Mouse (Mus musculus) midbrain, embryonic 13.5 days (tissue): ENCODE measurements around the gene Cep44. TPM values are rescaled to one million over a fixed set of nuclear protein-coding genes. Genes with fewer than 3 reads are reported as not detected.
A peak's percentile ranks its signal among the peaks of the same experiment; 100 is the strongest.

Experiments
- ATAC-seq: fragments of 200-750 bp; cut with Nextera tagmentation; 2 replicates; pipeline ENCODE4 v1.8.0; 2017; ENCODE audit warnings: mild to moderate bottlenecking, moderate TSS enrichment, moderate library complexity
- H3K27ac ChIP-seq: fragments of 300-500 bp; sonication (generic); 2 replicates; pipeline ENCODE4 v1.5.1; 2015; ENCODE audit warnings: inconsistent platforms, mild to moderate bottlenecking, moderate library complexity
- H3K27me3 ChIP-seq: fragments of 300-500 bp; sonication (generic); 2 replicates; pipeline ENCODE4 v1.6.1; 2015; ENCODE audit warnings: mild to moderate bottlenecking, inconsistent platforms
- H3K36me3 ChIP-seq: fragments of 300-500 bp; sonication (generic); 2 replicates; pipeline ENCODE4 v1.6.1; 2015; ENCODE audit warnings: mild to moderate bottlenecking, inconsistent platforms
- H3K4me1 ChIP-seq: fragments of 300-500 bp; sonication (generic); replicated peaks from 2 replicates; pipeline ENCODE4 v1.6.1; 2015; ENCODE audit warnings: inconsistent platforms
- H3K4me2 ChIP-seq: fragments of 300-500 bp; sonication (generic); replicated peaks from 2 replicates; pipeline ENCODE4 v1.6.1; 2015; ENCODE audit warnings: moderate library complexity, mild to moderate bottlenecking, inconsistent platforms
- H3K4me3 ChIP-seq: fragments of 300-500 bp; sonication (generic); replicated peaks from 2 replicates; pipeline ENCODE4 v1.5.1; 2015; ENCODE audit warnings: mild to moderate bottlenecking, inconsistent platforms
- H3K9ac ChIP-seq: fragments of 300-500 bp; sonication (generic); replicated peaks from 2 replicates; pipeline ENCODE4 v1.6.1; 2015; ENCODE audit warnings: mild to moderate bottlenecking, inconsistent platforms
- H3K9me3 ChIP-seq: fragments of 300-500 bp; sonication (generic); 2 replicates; pipeline ENCODE4 v1.6.1; 2016; ENCODE audit warnings: mild to moderate bottlenecking, inconsistent platforms
- WGBS: fragments of 180-500 bp; shearing (Covaris S2); methylation state at CpG from one replicate; pipeline ENCODE4 v1.1.7; 2015; 5-methylcytosine and 5-hydroxymethylcytosine counted together
- polyA plus RNA-seq: library from polyadenylated mRNA; unstranded; fragments of >200 nt; fragmentation: Nextera tagmentation; extraction: Ambion mirVana; gene quantifications from 2 replicates; pipeline ENCODE4 v1.2.1, GENCODE M21; 2015

The Cep44 gene
- 31.1 and 34.2 TPM in 2 replicates for polyA plus RNA-seq

GRCm38 (mm10) chr8:56550558-56551360, at the start of gene Cep44, which contains the start of gene Fbxo8:
Gene Cep44 (minus strand): TSS chr8:56551047.
Gene Fbxo8 (plus strand): TSS chr8:56551090.
- no peaks in the 10 kb centered on the region for H3K9me3 ChIP-seq
- peaks cover 6% of the 10 kb centered on the region; the same call in 1 of the 2 replicates for H3K36me3 ChIP-seq
- H3K4me1 ChIP-seq = peaks cover 18% of the 10 kb centered on the region
- H3K4me2 ChIP-seq = peak within 1 kb of the TSS; percentile 75
- H3K4me3 ChIP-seq = peak within 1 kb of the TSS; percentile 84
- WGBS = under 1% methylated on average over 53 of the region's 53 CpGs
- peak; percentile 95 for ATAC-seq
- peak within 1 kb of the TSS; percentile 83 for H3K9ac ChIP-seq
- peak within 1 kb of the TSS; percentile 87 for H3K27ac ChIP-seq
- no peaks in the 10 kb centered on the region for H3K27me3 ChIP-seq

GRCm38 (mm10) chr8:56591502-56591901, 40.7 kb upstream of the Cep44 start:
- H3K4me2 ChIP-seq = no peak overlapping the region
- WGBS = 99% methylated on average over 5 of the region's 5 CpGs
- H3K36me3 ChIP-seq = peaks cover 12% of the 10 kb centered on the region
- no peaks in the 10 kb centered on the region for H3K9me3 ChIP-seq
- H3K4me3 ChIP-seq = no peak overlapping the region
- no peaks in the 10 kb centered on the region for H3K27me3 ChIP-seq
- no peak overlapping the region for H3K27ac ChIP-seq
- no peak overlapping the region for H3K9ac ChIP-seq
- no peak for ATAC-seq
- H3K4me1 ChIP-seq = no peaks in the 10 kb centered on the region

GRCm38 (mm10) chr8:56591084-56591483, 40.2 kb upstream of the Cep44 start:
- Histone ChIP-seq H3K4me1 (no peaks in the 10 kb centered on the region), H3K27ac (no peak overlapping the region), H3K9ac (no peak overlapping the region), H3K4me3 (no peak overlapping the region), H3K4me2 (no peak overlapping the region), H3K27me3 (no peaks in the 10 kb centered on the region), H3K9me3 (no peaks in the 10 kb centered on the region), H3K36me3 (peaks cover 12% of the 10 kb centered on the region)
- 92% methylated on average over 1 of the region's 1 CpGs for WGBS
- ATAC-seq = no peak

- Histone ChIP-seq H3K27ac (no peak overlapping the region), H3K9me3 (no peaks in the 10 kb centered on the region), H3K27me3 (no peaks in the 10 kb centered on the region), H3K9ac (no peak overlapping the region), H3K4me2 (no peak overlapping the region), H3K36me3 (peaks cover 12% of the 10 kb centered on the region), H3K4me1 (no peaks in the 10 kb centered on the region), H3K4me3 (no peak overlapping the region)
- ATAC-seq = no peak
- WGBS = 92% methylated on average over 2 of the region's 2 CpGs
Measured at GRCm38 (mm10) chr8:56589004-56589403, 38.2 kb upstream of the Cep44 start.

GRCm38 (mm10) chr8:56582841-56583240, 32.0 kb upstream of the Cep44 start:
- Histone ChIP-seq H3K9me3 (no peaks in the 10 kb centered on the region), H3K9ac (no peak overlapping the region), H3K27ac (no peak overlapping the region), H3K4me2 (no peak overlapping the region), H3K4me1 (no peaks in the 10 kb centered on the region), H3K27me3 (no peaks in the 10 kb centered on the region), H3K4me3 (no peak overlapping the region), H3K36me3 (no peaks in the 10 kb centered on the region)
- ATAC-seq = no peak

GRCm38 (mm10) chr8:56580918-56581317, 30.1 kb upstream of the Cep44 start:
- Histone ChIP-seq H3K9ac (no peak overlapping the region), H3K27ac (no peak overlapping the region), H3K4me3 (no peak overlapping the region), H3K4me1 (no peaks in the 10 kb centered on the region), H3K9me3 (no peaks in the 10 kb centered on the region), H3K36me3 (no peaks in the 10 kb centered on the region), H3K4me2 (no peak overlapping the region), H3K27me3 (no peaks in the 10 kb centered on the region)
- ATAC-seq = no peak
- 93% methylated on average over 4 of the region's 4 CpGs for WGBS

- WGBS = 93% methylated on average over 9 of the region's 9 CpGs
- no peak overlapping the region for H3K27ac ChIP-seq
- no peaks in the 10 kb centered on the region for H3K4me1 ChIP-seq
- peaks cover 10% of the 10 kb centered on the region for H3K36me3 ChIP-seq
- no peak overlapping the region for H3K9ac ChIP-seq
- H3K4me2 ChIP-seq = no peak overlapping the region
- H3K4me3 ChIP-seq = no peak overlapping the region
- H3K9me3 ChIP-seq = no peaks in the 10 kb centered on the region
- H3K27me3 ChIP-seq = no peaks in the 10 kb centered on the region
- no peak for ATAC-seq
Measured at GRCm38 (mm10) chr8:56566856-56567255, 16.0 kb upstream of the Cep44 start.

GRCm38 (mm10) chr8:56564399-56565047, 13.7 kb upstream of the Cep44 start:
- H3K36me3 ChIP-seq = peaks cover 10% of the 10 kb centered on the region
- H3K27me3 ChIP-seq = no peaks in the 10 kb centered on the region
- H3K9me3 ChIP-seq = no peaks in the 10 kb centered on the region
- no peak overlapping the region for H3K4me3 ChIP-seq
- ATAC-seq = no peak
- no peak overlapping the region for H3K27ac ChIP-seq
- 92% methylated on average over 4 of the region's 4 CpGs for WGBS
- H3K4me2 ChIP-seq = no peak overlapping the region
- H3K4me1 ChIP-seq = no peaks in the 10 kb centered on the region
- H3K9ac ChIP-seq = no peak overlapping the region

- Histone ChIP-seq H3K4me3 (no peak overlapping the region), H3K36me3 (no peaks in the 10 kb centered on the region), H3K4me2 (0 out of 2 replicates have a peak overlapping the region, but pooled peaks have one; percentile 5), H3K27ac (no peak overlapping the region), H3K9ac (no peak overlapping the region), H3K27me3 (no peaks in the 10 kb centered on the region), H3K4me1 (peaks cover 18% of the 10 kb centered on the region), H3K9me3 (no peaks in the 10 kb centered on the region)
- WGBS = 76% methylated on average over 5 of the region's 5 CpGs
- no peak for ATAC-seq
Measured at GRCm38 (mm10) chr8:56552551-56553103, 1.8 kb upstream of the Cep44 start.

GRCm38 (mm10) chr8:56552045-56552444, 1.2 kb upstream of the Cep44 start:
- ATAC-seq = no peak

GRCm38 (mm10) chr8:56551361-56551852, 560 bp upstream of the Cep44 start:
- Histone ChIP-seq H3K27me3 (no peaks in the 10 kb centered on the region), H3K36me3 (no peaks in the 10 kb centered on the region), H3K9ac (peak overlapping the region; percentile 83), H3K4me1 (peaks cover 18% of the 10 kb centered on the region), H3K27ac (peak overlapping the region; percentile 87), H3K4me2 (peak overlapping the region; percentile 63), H3K9me3 (no peaks in the 10 kb centered on the region), H3K4me3 (peak overlapping the region; percentile 84)
- WGBS = under 1% methylated on average over 28 of the region's 28 CpGs
- peak; percentile 99 for ATAC-seq

More at GRCm38 (mm10) chr8:56552045-56552444, 1.2 kb upstream of the Cep44 start:
- H3K27me3 ChIP-seq = no peaks in the 10 kb centered on the region
- no peaks in the 10 kb centered on the region for H3K36me3 ChIP-seq
- WGBS = 31% methylated on average over 10 of the region's 10 CpGs
- H3K27ac ChIP-seq = no peak overlapping the region
- no peaks in the 10 kb centered on the region for H3K9me3 ChIP-seq
- peaks cover 18% of the 10 kb centered on the region for H3K4me1 ChIP-seq
- H3K4me3 ChIP-seq = peak overlapping the region; percentile 84
- H3K4me2 ChIP-seq = peak overlapping the region; percentile 63
- H3K9ac ChIP-seq = peak overlapping the region; percentile 83

- no peak for ATAC-seq
- Histone ChIP-seq H3K9ac (no peak overlapping the region), H3K4me3 (no peak overlapping the region), H3K27ac (no peak overlapping the region), H3K27me3 (no peaks in the 10 kb centered on the region), H3K9me3 (no peaks in the 10 kb centered on the region), H3K4me2 (no peak overlapping the region), H3K4me1 (peaks cover 17% of the 10 kb centered on the region), H3K36me3 (peaks cover 20% of the 10 kb centered on the region)
- WGBS = 93% methylated on average over 2 of the region's 2 CpGs
Measured at GRCm38 (mm10) chr8:56547866-56548265, 3.0 kb downstream of the Cep44 start.
